Mouse (Mus musculus) limb, embryonic 14.5 days (tissue): ENCODE results near the gene Galntl6. TPM values are rescaled to one million over a fixed set of nuclear protein-coding genes. Genes with fewer than 3 reads are reported as not detected.

Experiments
- ATAC-seq: fragments of 200-750 bp; cut with Nextera tagmentation; 2 replicates; pipeline ENCODE4 v1.8.0; 2017; ENCODE audit warnings: low read depth, moderate number of reproducible peaks, moderate TSS enrichment; ENCODE audit not compliant: low FRiP score
- DNase-seq: peaks from one replicate; pipeline ENCODE4 v3.0.0-alpha.2; 2015; ENCODE audit warnings: low spot score
- H3K27ac ChIP-seq: fragments of 300-500 bp; sonication (generic); replicated peaks from 2 replicates; pipeline ENCODE4 v1.5.1; 2014; ENCODE audit warnings: low read depth, mild to moderate bottlenecking, low read length, moderate library complexity, mixed read lengths
- H3K27me3 ChIP-seq: fragments of 300-500 bp; sonication (generic); 2 replicates; pipeline ENCODE4 v1.6.1; 2014; ENCODE audit warnings: low read length, mixed read lengths; ENCODE audit not compliant: control insufficient read depth, insufficient read depth
- H3K36me3 ChIP-seq: fragments of 300-500 bp; sonication (generic); 2 replicates; pipeline ENCODE4 v1.6.1; 2014; ENCODE audit warnings: mild to moderate bottlenecking, low read length, moderate library complexity, mixed read lengths; ENCODE audit not compliant: control insufficient read depth, insufficient read depth
- H3K4me1 ChIP-seq: fragments of 300-500 bp; sonication (generic); 2 replicates; pipeline ENCODE4 v1.6.1; 2014; ENCODE audit warnings: antibody characterized with exemption, low read length, mixed read lengths; ENCODE audit not compliant: control insufficient read depth, insufficient read depth
- H3K4me2 ChIP-seq: fragments of 300-500 bp; sonication (generic); replicated peaks from 2 replicates; pipeline ENCODE4 v1.6.1; 2014; ENCODE audit warnings: low read depth, mild to moderate bottlenecking, low read length, moderate library complexity; ENCODE audit not compliant: severe bottlenecking
- H3K4me3 ChIP-seq: fragments of 300-500 bp; sonication (generic); replicated peaks from 2 replicates; pipeline ENCODE4 v1.5.1; 2014; ENCODE audit warnings: low read length
- H3K9ac ChIP-seq: fragments of 300-500 bp; sonication (generic); 2 replicates; pipeline ENCODE4 v1.6.1; 2014; ENCODE audit warnings: mild to moderate bottlenecking, low read depth, low read length, moderate library complexity; ENCODE audit not compliant: severe bottlenecking
- H3K9me3 ChIP-seq: fragments of 300-500 bp; sonication (generic); 2 replicates; pipeline ENCODE4 v1.6.1; 2016; ENCODE audit warnings: low read length; ENCODE audit not compliant: control insufficient read depth
- POLR2A ChIP-seq: fragments of 200-500 bp; IDR thresholded peaks from 2 replicates; pipeline ENCODE4 v1.8.0; 2012; ENCODE audit warnings: inconsistent platforms, mild to moderate bottlenecking, moderate library complexity, borderline replicate concordance; ENCODE audit not compliant: insufficient read depth, insufficient read length; ENCODE audit errors: extremely low read depth
- WGBS: fragments of 180-500 bp; shearing (Covaris S2); extraction: QIAGEN DNeasy Blood & Tissue Kit; methylation state at CpG from one replicate; pipeline ENCODE4 v1.1.7; 2014; 5-methylcytosine and 5-hydroxymethylcytosine counted together
- polyA plus RNA-seq, 2 experiments: library from polyadenylated mRNA; depleted of rRNA in 1 of 2; stranded (reverse) in 1 of 2; unstranded in 1 of 2; fragments of >200 nt; fragmentation: Nextera tagmentation in 1 of 2; extraction: Ambion mirVana in 1 of 2; gene quantifications; 2 replicates each; pipeline versions ENCODE4 v1.2.1 to v1.2.3; 2012 to 2014

Galntl6 gene
- polyA plus RNA-seq, 2 experiments, result 0.57 to 0.65 TPM

GRCm38 (mm10) chr8:58606451-58606850 lies 306.0 kb downstream of the Galntl6 start:
- Histone ChIP-seq H3K9me3 (no peaks in the 10 kb centered on the region), H3K27ac (no peak overlapping the region), H3K4me1 (no peaks in the 10 kb centered on the region), H3K36me3 (no peaks in the 10 kb centered on the region), H3K4me2 (no peak overlapping the region), H3K9ac (no peak overlapping the region), H3K27me3 (no peaks in the 10 kb centered on the region), H3K4me3 (no peak overlapping the region)
- ATAC-seq, result no peak
- WGBS, result 39% methylated on average over 4 of the region's 4 CpGs
- no peak for DNase-seq
- no peak for TF ChIP-seq POLR2A

GRCm38 (mm10) chr8:58604751-58605150 lies 307.7 kb downstream of the Galntl6 start:
- Histone ChIP-seq H3K27ac (no peak overlapping the region), H3K4me1 (no peaks in the 10 kb centered on the region), H3K9ac (no peak overlapping the region), H3K4me2 (no peak overlapping the region), H3K9me3 (no peaks in the 10 kb centered on the region), H3K4me3 (no peak overlapping the region), H3K36me3 (no peaks in the 10 kb centered on the region), H3K27me3 (no peaks in the 10 kb centered on the region)
- no peak for TF ChIP-seq POLR2A
- 61% methylated on average over 4 of the region's 4 CpGs for WGBS
- DNase-seq, result no peak
- ATAC-seq, result no peak

GRCm38 (mm10) chr8:58597834-58598233 lies 314.6 kb downstream of the Galntl6 start:
- ATAC-seq (no peak), DNase-seq (no peak)
- 75% methylated on average over 6 of the region's 6 CpGs for WGBS
- TF ChIP-seq POLR2A, result no peak
- Histone ChIP-seq H3K4me3 (no peak overlapping the region), H3K36me3 (no peaks in the 10 kb centered on the region), H3K27ac (no peak overlapping the region), H3K4me2 (no peak overlapping the region), H3K4me1 (no peaks in the 10 kb centered on the region), H3K27me3 (no peaks in the 10 kb centered on the region), H3K9me3 (no peaks in the 10 kb centered on the region), H3K9ac (no peak overlapping the region)

GRCm38 (mm10) chr8:58575346-58575745 lies 337.1 kb downstream of the Galntl6 start:
- H3K4me2 ChIP-seq, result no peak overlapping the region
- WGBS, result 87% methylated on average over 1 of the region's 1 CpGs
- DNase-seq, result no peak
- TF ChIP-seq POLR2A, result no peak
- ATAC-seq, result no peak
- H3K4me3 ChIP-seq, result no peak overlapping the region
- no peaks in the 10 kb centered on the region for H3K9me3 ChIP-seq
- H3K9ac ChIP-seq, result no peak overlapping the region
- H3K36me3 ChIP-seq, result no peaks in the 10 kb centered on the region
- no peak overlapping the region for H3K27ac ChIP-seq
- no peaks in the 10 kb centered on the region for H3K4me1 ChIP-seq
- H3K27me3 ChIP-seq, result no peaks in the 10 kb centered on the region

GRCm38 (mm10) chr8:58568086-58568485 lies 344.4 kb downstream of the Galntl6 start:
- no peak overlapping the region for H3K4me3 ChIP-seq
- no peak for TF ChIP-seq POLR2A
- DNase-seq (no peak), ATAC-seq (no peak)
- no peaks in the 10 kb centered on the region for H3K36me3 ChIP-seq
- H3K9ac ChIP-seq, result no peak overlapping the region
- H3K27ac ChIP-seq, result no peak overlapping the region
- 66% methylated on average over 2 of the region's 2 CpGs for WGBS
- no peaks in the 10 kb centered on the region for H3K4me1 ChIP-seq
- H3K9me3 ChIP-seq, result no peaks in the 10 kb centered on the region
- no peaks in the 10 kb centered on the region for H3K27me3 ChIP-seq
- H3K4me2 ChIP-seq, result no peak overlapping the region

GRCm38 (mm10) chr8:58566115-58566514 lies 346.3 kb downstream of the Galntl6 start:
- Histone ChIP-seq H3K36me3 (no peaks in the 10 kb centered on the region), H3K27me3 (no peaks in the 10 kb centered on the region), H3K27ac (no peak overlapping the region), H3K9ac (no peak overlapping the region), H3K4me1 (no peaks in the 10 kb centered on the region), H3K4me3 (no peak overlapping the region), H3K9me3 (no peaks in the 10 kb centered on the region), H3K4me2 (no peak overlapping the region)
- WGBS, result 60% methylated on average over 2 of the region's 2 CpGs
- ATAC-seq (no peak), DNase-seq (peak; percentile 63)
- no peak for TF ChIP-seq POLR2A
